Mouse (Mus musculus): ENCODE measurements around the gene Btrc. TPM values are rescaled to one million over a fixed set of nuclear protein-coding genes. Genes with fewer than 3 reads are reported as not detected.
A peak's percentile ranks its signal among the peaks of the same experiment; 100 is the strongest.
"Not testable (repeated sequence)": the region's sequence is repeated elsewhere in the genome, so short reads cannot be mapped to it uniquely, and the experiment has no call there.

The Btrc gene
- total RNA-seq (2014; fragmentation: Nextera tagmentation) (19.4 and 20.1 TPM in 2 replicates), total RNA-seq (2017) (16.0 and 17.6 TPM in 2 replicates)

GRCm38 (mm10) chr19:45363384-45363926 lies at the start of gene Btrc:
Gene Btrc (plus strand): TSS chr19:45363734.
- peak; percentile 97 for ATAC-seq (replicated peaks; ENCODE audit: poor library complexity, severe bottlenecking)

GRCm38 (mm10) chr19:45317473-45317882 lies 46.1 kb upstream of the Btrc start:
- no peak for ATAC-seq (replicated peaks; ENCODE audit: poor library complexity, severe bottlenecking)

- ATAC-seq (replicated peaks; ENCODE audit: poor library complexity, severe bottlenecking): peak; percentile 77
These were observed 42.5 kb upstream of the Btrc start for GRCm38 (mm10) chr19:45321062-45321461.

GRCm38 (mm10) chr19:45329039-45329438 lies 34.5 kb upstream of the Btrc start:
- no peak for ATAC-seq (replicated peaks; ENCODE audit: poor library complexity, severe bottlenecking)

- peak; percentile 40; the same call in 1 of the 2 replicates for ATAC-seq (replicated peaks; ENCODE audit: poor library complexity, severe bottlenecking)
These were observed 33.7 kb upstream of the Btrc start for GRCm38 (mm10) chr19:45329748-45330298.

- no peak for ATAC-seq (replicated peaks; ENCODE audit: poor library complexity, severe bottlenecking)
These were observed 26.8 kb upstream of the Btrc start for GRCm38 (mm10) chr19:45336718-45337117.

- ATAC-seq (replicated peaks; ENCODE audit: poor library complexity, severe bottlenecking): no peak
These were observed 25.4 kb upstream of the Btrc start for GRCm38 (mm10) chr19:45338182-45338581.

GRCm38 (mm10) chr19:45343941-45344340 lies 19.6 kb upstream of the Btrc start:
- no peak for ATAC-seq (replicated peaks; ENCODE audit: poor library complexity, severe bottlenecking)

GRCm38 (mm10) chr19:45348188-45348587 lies 15.3 kb upstream of the Btrc start:
- no peak for ATAC-seq (replicated peaks; ENCODE audit: poor library complexity, severe bottlenecking)

GRCm38 (mm10) chr19:45350456-45350855 lies 13.1 kb upstream of the Btrc start:
- ATAC-seq (replicated peaks; ENCODE audit: poor library complexity, severe bottlenecking): no peak

GRCm38 (mm10) chr19:45352706-45353105 lies 10.8 kb upstream of the Btrc start:
- not testable (repeated sequence) for ATAC-seq (replicated peaks; ENCODE audit: poor library complexity, severe bottlenecking)

GRCm38 (mm10) chr19:45355678-45356077 lies 7.9 kb upstream of the Btrc start:
- ATAC-seq (replicated peaks; ENCODE audit: poor library complexity, severe bottlenecking): no peak

- not testable (repeated sequence) for ATAC-seq (replicated peaks; ENCODE audit: poor library complexity, severe bottlenecking)
These were observed 6.7 kb upstream of the Btrc start for GRCm38 (mm10) chr19:45356868-45357267.

GRCm38 (mm10) chr19:45360486-45360885 lies 3.0 kb upstream of the Btrc start:
- ATAC-seq (replicated peaks; ENCODE audit: poor library complexity, severe bottlenecking): no peak

- peak; percentile 33 for ATAC-seq (replicated peaks; ENCODE audit: poor library complexity, severe bottlenecking)
These were observed 428 bp downstream of the Btrc start for GRCm38 (mm10) chr19:45363933-45364391.

GRCm38 (mm10) chr19:45366651-45367050 lies 3.1 kb downstream of the Btrc start:
- no peak for ATAC-seq (replicated peaks; ENCODE audit: poor library complexity, severe bottlenecking)

- ATAC-seq (replicated peaks; ENCODE audit: poor library complexity, severe bottlenecking): not testable (repeated sequence)
These were observed 21.3 kb downstream of the Btrc start for GRCm38 (mm10) chr19:45384815-45385214.

GRCm38 (mm10) chr19:45388551-45388950 lies 25.0 kb downstream of the Btrc start:
- no peak for ATAC-seq (replicated peaks; ENCODE audit: poor library complexity, severe bottlenecking)

GRCm38 (mm10) chr19:45394078-45394477 lies 30.5 kb downstream of the Btrc start:
- ATAC-seq (replicated peaks; ENCODE audit: poor library complexity, severe bottlenecking): no peak

GRCm38 (mm10) chr19:45411000-45411399 lies 47.5 kb downstream of the Btrc start:
- peak; percentile 27; the same call in 1 of the 2 replicates for ATAC-seq (replicated peaks; ENCODE audit: poor library complexity, severe bottlenecking)

- ATAC-seq (replicated peaks; ENCODE audit: poor library complexity, severe bottlenecking): no peak
These were observed 49.2 kb downstream of the Btrc start for GRCm38 (mm10) chr19:45412694-45413093.

- ATAC-seq (replicated peaks; ENCODE audit: poor library complexity, severe bottlenecking): no peak
These were observed 50.4 kb downstream of the Btrc start for GRCm38 (mm10) chr19:45413966-45414365.

Data from granulocyte monocyte progenitor cell, adult 5-6 weeks (primary cell).